Mouse (Mus musculus) forebrain, embryonic 12.5 days (tissue): ENCODE data around the gene Gm4131. TPM values are rescaled to one million over a fixed set of nuclear protein-coding genes. Genes with fewer than 3 reads are reported as not detected.

Experiments
- ATAC-seq: fragments of 200-750 bp; cut with Nextera tagmentation; 2 replicates; pipeline ENCODE4 v1.8.0; 2017; ENCODE audit warnings: moderate TSS enrichment; ENCODE audit not compliant: low FRiP score
- H3K27ac ChIP-seq: fragments of 300-500 bp; sonication (generic); 2 replicates; pipeline ENCODE4 v1.5.1; 2016; ENCODE audit warnings: mild to moderate bottlenecking
- H3K27me3 ChIP-seq: fragments of 300-500 bp; sonication (generic); 2 replicates; pipeline ENCODE4 v1.6.1; 2016; ENCODE audit warnings: mild to moderate bottlenecking
- H3K36me3 ChIP-seq: fragments of 300-500 bp; sonication (generic); replicated peaks from 2 replicates; pipeline ENCODE4 v1.6.1; 2016; ENCODE audit warnings: mild to moderate bottlenecking
- H3K4me1 ChIP-seq: fragments of 300-500 bp; sonication (generic); 2 replicates; pipeline ENCODE4 v1.6.1; 2016
- H3K4me2 ChIP-seq: fragments of 300-500 bp; sonication (generic); 2 replicates; pipeline ENCODE4 v1.6.1; 2016; ENCODE audit warnings: mild to moderate bottlenecking, moderate library complexity
- H3K4me3 ChIP-seq: fragments of 300-500 bp; sonication (generic); replicated peaks from 2 replicates; pipeline ENCODE4 v1.5.1; 2016; ENCODE audit warnings: mild to moderate bottlenecking
- H3K9ac ChIP-seq: fragments of 300-500 bp; sonication (generic); 2 replicates; pipeline ENCODE4 v1.6.1; 2016; ENCODE audit warnings: mild to moderate bottlenecking
- H3K9me3 ChIP-seq: fragments of 300-500 bp; sonication (generic); 2 replicates; pipeline ENCODE4 v1.6.1; 2016
- WGBS: fragments of 180-500 bp; shearing (Covaris S2); methylation state at CpG from one replicate; pipeline ENCODE4 v1.1.7; 2016; 5-methylcytosine and 5-hydroxymethylcytosine counted together
- polyA plus RNA-seq: library from polyadenylated mRNA; unstranded; fragments of >200 nt; fragmentation: Nextera tagmentation; extraction: Ambion mirVana; gene quantifications from 2 replicates; pipeline ENCODE4 v1.2.1, GENCODE M21; 2016

Gm4131 gene
- polyA plus RNA-seq, 1 experiment from 2014 or later, result not detected

- Histone ChIP-seq H3K4me2 (no peak overlapping the region), H3K9me3 (no peaks in the 10 kb centered on the region), H3K4me1 (peaks cover 33% of the 10 kb centered on the region), H3K4me3 (no peak overlapping the region), H3K27ac (peak overlapping the region; percentile 85), H3K9ac (no peak overlapping the region), H3K36me3 (no peaks in the 10 kb centered on the region), H3K27me3 (no peaks in the 10 kb centered on the region)
- ATAC-seq, result no peak
- WGBS, result 79% methylated on average over 3 of the region's 3 CpGs
These were observed 112.6 kb downstream of the Gm4131 start for GRCm38 (mm10) chr14:62454136-62454535.

DNA sequence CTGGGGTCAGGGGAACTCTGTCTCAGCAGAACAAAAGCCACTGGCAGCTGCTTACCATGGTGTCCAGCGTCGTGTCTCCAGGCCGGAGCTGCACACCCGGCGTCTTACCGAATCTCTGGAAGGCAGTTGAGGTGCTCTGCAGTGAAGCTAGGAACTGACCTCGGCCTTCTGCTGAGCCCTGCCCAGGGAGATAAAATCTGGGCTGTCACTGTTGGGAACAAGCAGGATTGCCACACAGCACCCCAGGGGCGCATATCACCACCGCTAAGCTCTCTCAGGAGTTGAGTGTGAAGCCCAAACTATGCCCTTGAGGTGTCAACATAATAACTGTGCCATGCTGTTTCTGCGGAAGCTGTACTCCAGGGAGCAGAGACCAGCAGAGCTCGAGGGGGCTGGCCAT is 113.4 kb downstream of the Gm4131 start:
- ATAC-seq, result no peak
- 81% methylated on average over 11 of the region's 11 CpGs for WGBS
- H3K4me1 ChIP-seq, result peaks cover 33% of the 10 kb centered on the region
- H3K36me3 ChIP-seq, result no peaks in the 10 kb centered on the region
- no peak overlapping the region for H3K27ac ChIP-seq
- no peak overlapping the region for H3K9ac ChIP-seq
- no peak overlapping the region for H3K4me2 ChIP-seq
- no peaks in the 10 kb centered on the region for H3K27me3 ChIP-seq
- no peak overlapping the region for H3K4me3 ChIP-seq
- no peaks in the 10 kb centered on the region for H3K9me3 ChIP-seq

DNA sequence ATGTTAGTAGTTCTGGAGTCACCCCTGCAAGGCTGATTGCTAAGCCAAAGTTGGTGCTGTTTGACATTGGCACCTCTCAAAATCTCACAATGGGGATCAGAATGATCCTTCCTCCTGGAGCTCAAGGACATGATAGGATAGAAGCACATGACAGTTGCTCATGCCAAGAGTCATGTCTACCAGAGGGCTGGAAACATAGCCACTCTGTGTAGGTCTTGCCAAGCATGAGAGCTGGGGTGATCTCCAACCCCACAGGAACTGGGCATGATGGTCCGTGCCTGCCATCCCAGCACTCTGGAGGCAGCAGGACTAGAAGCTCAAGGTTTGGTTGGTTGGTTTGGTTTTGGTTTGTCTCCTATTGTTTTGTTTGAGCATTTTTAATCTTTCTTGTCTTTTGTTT is 116.0 kb downstream of the Gm4131 start:
- Histone ChIP-seq H3K4me3 (no peak overlapping the region), H3K36me3 (no peaks in the 10 kb centered on the region), H3K4me1 (peaks cover 20% of the 10 kb centered on the region), H3K9ac (no peak overlapping the region), H3K9me3 (no peaks in the 10 kb centered on the region), H3K27ac (no peak overlapping the region), H3K27me3 (no peaks in the 10 kb centered on the region), H3K4me2 (no peak overlapping the region)
- ATAC-seq, result no peak
- WGBS, result 91% methylated on average over 1 of the region's 1 CpGs

GRCm38 (mm10) chr14:62447214-62447548 is 119.5 kb downstream of the Gm4131 start:
- no peaks in the 10 kb centered on the region for H3K36me3 ChIP-seq
- H3K27me3 ChIP-seq, result no peaks in the 10 kb centered on the region
- no peaks in the 10 kb centered on the region for H3K9me3 ChIP-seq
- no peak overlapping the region for H3K9ac ChIP-seq
- no peak overlapping the region for H3K4me3 ChIP-seq
- H3K4me1 ChIP-seq, result no peaks in the 10 kb centered on the region; the same call in 1 of the 2 replicates
- no peak overlapping the region for H3K4me2 ChIP-seq
- WGBS, result 82% methylated on average over 3 of the region's 3 CpGs
- no peak for ATAC-seq
- H3K27ac ChIP-seq, result no peak overlapping the region

DNA sequence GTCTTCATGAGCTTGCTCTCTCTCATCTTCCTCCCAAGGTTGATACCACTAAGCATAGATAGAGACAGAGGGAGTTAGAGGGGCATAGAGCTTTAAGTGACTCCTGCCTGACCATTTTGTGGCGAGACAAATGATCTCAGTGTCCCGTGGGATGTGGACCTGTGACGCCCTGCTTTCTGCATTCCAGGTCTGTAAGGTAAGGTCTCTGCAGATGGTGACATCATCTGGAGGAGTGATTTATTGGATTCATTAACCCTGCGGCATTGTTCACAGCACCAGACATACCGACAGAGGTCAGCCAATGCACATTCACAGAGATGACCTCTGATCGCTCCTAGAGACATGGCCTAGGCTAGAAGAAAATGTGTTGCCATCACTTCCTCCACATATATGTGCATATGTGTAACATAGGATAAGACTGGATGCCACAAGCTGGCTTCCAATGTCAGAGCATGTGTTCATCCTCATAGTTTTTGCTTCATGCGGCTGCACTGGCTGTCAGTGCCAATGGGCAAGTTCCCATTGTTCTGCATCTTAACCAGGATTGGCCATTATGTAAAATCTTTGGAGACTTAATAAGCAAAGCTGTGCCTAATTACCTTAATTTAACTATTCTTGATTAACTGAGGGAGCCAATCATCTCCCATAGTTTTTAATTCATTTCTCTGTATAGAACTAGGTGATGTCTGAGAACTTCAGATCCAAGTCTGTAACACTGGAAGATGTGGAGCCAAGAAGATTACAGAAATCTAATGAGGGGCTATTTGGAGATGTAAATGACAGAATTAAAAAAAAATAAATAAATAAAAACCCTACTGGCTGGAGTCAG is 120.1 kb downstream of the Gm4131 start:
- H3K27ac ChIP-seq, result no peak overlapping the region
- no peaks in the 10 kb centered on the region for H3K9me3 ChIP-seq
- H3K9ac ChIP-seq, result no peak overlapping the region
- H3K36me3 ChIP-seq, result no peaks in the 10 kb centered on the region
- no peak overlapping the region for H3K4me3 ChIP-seq
- no peaks in the 10 kb centered on the region; the same call in 1 of the 2 replicates for H3K4me1 ChIP-seq
- no peak overlapping the region for H3K4me2 ChIP-seq
- 66% methylated on average over 7 of the region's 7 CpGs for WGBS
- no peak for ATAC-seq
- H3K27me3 ChIP-seq, result no peaks in the 10 kb centered on the region

- Histone ChIP-seq H3K27ac (no peak overlapping the region), H3K9me3 (no peaks in the 10 kb centered on the region), H3K36me3 (no peaks in the 10 kb centered on the region), H3K27me3 (no peaks in the 10 kb centered on the region), H3K9ac (no peak overlapping the region), H3K4me3 (no peak overlapping the region), H3K4me2 (no peak overlapping the region), H3K4me1 (no peaks in the 10 kb centered on the region; the same call in 1 of the 2 replicates)
- ATAC-seq, result no peak
- 88% methylated on average over 6 of the region's 6 CpGs for WGBS
These were observed 122.8 kb downstream of the Gm4131 start for GRCm38 (mm10) chr14:62443840-62444430.

GRCm38 (mm10) chr14:62442971-62443370 is 123.8 kb downstream of the Gm4131 start:
- Histone ChIP-seq H3K9me3 (no peaks in the 10 kb centered on the region), H3K4me2 (no peak overlapping the region), H3K4me3 (no peak overlapping the region), H3K9ac (no peak overlapping the region), H3K27ac (no peak overlapping the region), H3K4me1 (no peaks in the 10 kb centered on the region; the same call in 1 of the 2 replicates), H3K27me3 (no peaks in the 10 kb centered on the region), H3K36me3 (no peaks in the 10 kb centered on the region)
- 75% methylated on average over 1 of the region's 1 CpGs for WGBS
- no peak for ATAC-seq

- ATAC-seq, result no peak
These were observed 126.7 kb downstream of the Gm4131 start for GRCm38 (mm10) chr14:62440036-62440435.

GRCm38 (mm10) chr14:62438236-62438635 is 128.5 kb downstream of the Gm4131 start:
- no peak overlapping the region for H3K27ac ChIP-seq
- 86% methylated on average over 4 of the region's 4 CpGs for WGBS

More at GRCm38 (mm10) chr14:62440036-62440435, 126.7 kb downstream of the Gm4131 start:
- no peaks in the 10 kb centered on the region for H3K36me3 ChIP-seq
- no peaks in the 10 kb centered on the region for H3K27me3 ChIP-seq
- H3K9me3 ChIP-seq, result no peaks in the 10 kb centered on the region
- no peaks in the 10 kb centered on the region for H3K4me1 ChIP-seq
- H3K27ac ChIP-seq, result no peak overlapping the region
- H3K4me2 ChIP-seq, result no peak overlapping the region
- H3K4me3 ChIP-seq, result no peak overlapping the region
- no peak overlapping the region for H3K9ac ChIP-seq

DNA sequence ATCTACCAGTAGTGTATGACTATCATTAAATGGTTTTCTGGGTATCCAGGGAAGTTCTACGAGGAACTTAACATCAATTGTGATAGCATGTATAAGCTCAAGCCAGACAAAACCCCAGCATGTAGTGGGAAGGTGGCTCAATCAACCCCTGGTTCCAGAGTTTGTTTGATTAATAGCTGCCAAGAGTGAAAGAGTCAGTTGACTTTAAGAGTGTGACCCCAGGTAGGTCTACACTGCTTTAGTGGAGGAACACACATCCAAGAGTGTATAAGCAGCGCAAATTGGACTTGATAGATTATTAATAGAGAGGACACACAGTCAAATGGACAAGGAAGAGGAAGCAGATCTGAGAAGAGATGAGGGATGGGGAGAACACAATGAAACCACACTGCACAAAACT is 128.9 kb downstream of the Gm4131 start:
- Histone ChIP-seq H3K27me3 (no peaks in the 10 kb centered on the region), H3K4me2 (no peak overlapping the region), H3K9me3 (no peaks in the 10 kb centered on the region), H3K4me1 (no peaks in the 10 kb centered on the region), H3K27ac (no peak overlapping the region), H3K9ac (no peak overlapping the region), H3K36me3 (no peaks in the 10 kb centered on the region), H3K4me3 (no peak overlapping the region)
- no peak for ATAC-seq
- 94% methylated on average over 2 of the region's 2 CpGs for WGBS

More at GRCm38 (mm10) chr14:62438236-62438635, 128.5 kb downstream of the Gm4131 start:
- no peak for ATAC-seq
- H3K27me3 ChIP-seq, result no peaks in the 10 kb centered on the region
- no peak overlapping the region for H3K4me2 ChIP-seq
- no peaks in the 10 kb centered on the region for H3K9me3 ChIP-seq
- no peaks in the 10 kb centered on the region for H3K36me3 ChIP-seq
- H3K4me3 ChIP-seq, result no peak overlapping the region
- no peak overlapping the region for H3K9ac ChIP-seq
- no peaks in the 10 kb centered on the region for H3K4me1 ChIP-seq

DNA sequence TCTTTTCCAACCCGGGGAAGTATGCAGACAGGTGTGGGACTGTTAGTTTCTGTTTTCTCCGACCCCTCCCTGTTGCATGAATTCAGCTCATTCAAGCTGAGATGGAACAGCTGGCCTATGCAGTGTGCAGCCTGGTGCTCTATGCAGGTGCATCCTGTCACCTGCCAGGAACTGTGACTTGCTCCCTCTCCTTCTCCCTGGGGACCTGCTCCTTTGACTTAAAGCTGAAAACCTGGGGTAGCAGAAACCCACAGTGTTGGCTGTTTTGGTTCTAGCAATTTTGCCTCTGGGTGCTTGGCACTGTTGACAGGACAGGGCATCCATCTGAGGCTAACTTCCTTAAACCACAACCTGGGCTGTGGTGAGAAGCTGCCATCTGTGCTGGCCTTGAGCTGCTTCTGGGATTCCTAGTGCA is 141.4 kb downstream of the Gm4131 start:
- Histone ChIP-seq H3K4me3 (no peak overlapping the region), H3K27me3 (no peaks in the 10 kb centered on the region), H3K9me3 (no peaks in the 10 kb centered on the region), H3K9ac (no peak overlapping the region), H3K4me2 (no peak overlapping the region), H3K27ac (0 out of 2 replicates have a peak overlapping the region, but pooled peaks have one; percentile 43), H3K4me1 (no peaks in the 10 kb centered on the region), H3K36me3 (no peaks in the 10 kb centered on the region)
- ATAC-seq, result no peak
- 68% methylated on average over 2 of the region's 2 CpGs for WGBS

GRCm38 (mm10) chr14:62422265-62422664 is 144.5 kb downstream of the Gm4131 start:
- no peak overlapping the region for H3K4me3 ChIP-seq
- no peaks in the 10 kb centered on the region for H3K27me3 ChIP-seq
- no peak overlapping the region for H3K9ac ChIP-seq
- H3K4me2 ChIP-seq, result no peak overlapping the region
- 81% methylated on average over 4 of the region's 4 CpGs for WGBS
- H3K9me3 ChIP-seq, result no peaks in the 10 kb centered on the region
- no peak for ATAC-seq
- H3K27ac ChIP-seq, result no peak overlapping the region
- H3K36me3 ChIP-seq, result no peaks in the 10 kb centered on the region
- H3K4me1 ChIP-seq, result peaks cover 4% of the 10 kb centered on the region

- no peak overlapping the region for H3K4me3 ChIP-seq
- H3K4me1 ChIP-seq, result peaks cover 29% of the 10 kb centered on the region
- no peak overlapping the region for H3K9ac ChIP-seq
- ATAC-seq, result no peak
- H3K27ac ChIP-seq, result peak overlapping the region; percentile 82
- 92% methylated on average over 3 of the region's 3 CpGs for WGBS
- H3K4me2 ChIP-seq, result no peak overlapping the region
- no peaks in the 10 kb centered on the region for H3K36me3 ChIP-seq
- H3K9me3 ChIP-seq, result no peaks in the 10 kb centered on the region
- no peaks in the 10 kb centered on the region for H3K27me3 ChIP-seq
These were observed 149.2 kb downstream of the Gm4131 start for GRCm38 (mm10) chr14:62417501-62417900.
